Comparison of ENCODE assay signal across 8 mouse cellular contexts in genomic region chr5:128981607-128982006, GRCm38 (mm10). TPM values are rescaled to one million over a fixed set of nuclear protein-coding genes. Genes with fewer than 3 reads are reported as not detected.
DNase-seq lines count a peak whose midpoint lies in the region; ATAC-seq and TF ChIP-seq lines count a peak whose summit lies in the region.

No protein-coding gene starts in this region.

- no peak overlapping the region for H3K27ac ChIP-seq in layer of hippocampus, adult 2 months
- no peak overlapping the region for H3K27ac ChIP-seq in forebrain, embryonic 14.5 days (ENCODE audit: low read depth, low read length)
- H3K27ac ChIP-seq in hindbrain, embryonic 16.5 days (ENCODE audit: low read depth, low read length): no peak overlapping the region
- no peak overlapping the region for H3K27ac ChIP-seq in limb, embryonic 11.5 days (replicated peaks; ENCODE audit: low read depth, low read length)
- no peak overlapping the region for H3K27ac ChIP-seq in midbrain, embryonic 13.5 days

- ATAC-seq in forebrain, embryonic 14.5 days: peak; percentile 63
- peak; percentile 86 for ATAC-seq in hindbrain, embryonic 16.5 days
- ATAC-seq in limb, embryonic 11.5 days (ENCODE audit: insufficient number of reproducible peaks, low FRiP score, low TSS enrichment, low read depth): peak; percentile 73
- ATAC-seq in midbrain, embryonic 13.5 days: peak; percentile 80

- H3K4me2 ChIP-seq in forebrain, embryonic 14.5 days (ENCODE audit: low read length): no peak overlapping the region
- H3K4me2 ChIP-seq in hindbrain, embryonic 16.5 days (ENCODE audit: low read length): no peak overlapping the region
- no peak overlapping the region for H3K4me2 ChIP-seq in limb, embryonic 11.5 days (ENCODE audit: low read depth, severe bottlenecking)
- H3K4me2 ChIP-seq in midbrain, embryonic 13.5 days (replicated peaks): no peak overlapping the region

- peaks cover 12% of the 10 kb centered on the region for H3K36me3 ChIP-seq in forebrain, embryonic 14.5 days (ENCODE audit: control insufficient read depth, insufficient read depth, low read length)
- 0 out of 2 replicates have a peak, but pooled peaks cover 2% of the 10 kb centered on the region for H3K36me3 ChIP-seq in hindbrain, embryonic 16.5 days (ENCODE audit: control insufficient read depth, insufficient read depth, low read length)
- peaks cover 2% of the 10 kb centered on the region; the same call in 1 of the 2 replicates for H3K36me3 ChIP-seq in limb, embryonic 11.5 days (ENCODE audit: control insufficient read depth, insufficient read depth, low read length)
- H3K36me3 ChIP-seq in midbrain, embryonic 13.5 days: peaks cover 21% of the 10 kb centered on the region
- H3K36me3 ChIP-seq in splenic B cell, adult 2 months (ENCODE audit: control insufficient read depth, insufficient read depth, low read length, poor library complexity, severe bottlenecking): no peaks in the 10 kb centered on the region

- TF ChIP-seq CTCF in layer of hippocampus, adult 2 months (conservative IDR thresholded peaks at IDR 0.05): peak; percentile 86

- no peaks in the 10 kb centered on the region for H3K27me3 ChIP-seq in forebrain, embryonic 14.5 days (replicated peaks; ENCODE audit: control insufficient read depth, insufficient read depth, low read length)
- H3K27me3 ChIP-seq in hindbrain, embryonic 16.5 days (replicated peaks; ENCODE audit: control insufficient read depth, insufficient read depth, low read length): no peaks in the 10 kb centered on the region
- H3K27me3 ChIP-seq in limb, embryonic 11.5 days (ENCODE audit: control insufficient read depth, insufficient read depth, low read length): no peaks in the 10 kb centered on the region
- H3K27me3 ChIP-seq in midbrain, embryonic 13.5 days: no peaks in the 10 kb centered on the region
- no peaks in the 10 kb centered on the region for H3K27me3 ChIP-seq in splenic B cell, adult 2 months (ENCODE audit: control insufficient read depth, insufficient read depth, low read length, poor library complexity, severe bottlenecking)

- WGBS in forebrain, embryonic 14.5 days: 21% methylated on average over 12 of the region's 12 CpGs
- 27% methylated on average over 12 of the region's 12 CpGs for WGBS in hindbrain, embryonic 16.5 days
- WGBS in limb, embryonic 11.5 days: 27% methylated on average over 12 of the region's 12 CpGs
- 26% methylated on average over 12 of the region's 12 CpGs for WGBS in midbrain, embryonic 13.5 days

- no peak overlapping the region for H3K4me3 ChIP-seq in layer of hippocampus, adult 2 months
- no peak overlapping the region for H3K4me3 ChIP-seq in forebrain, embryonic 14.5 days (ENCODE audit: low read depth, low read length)
- no peak overlapping the region for H3K4me3 ChIP-seq in hindbrain, embryonic 16.5 days (ENCODE audit: low read length)
- H3K4me3 ChIP-seq in limb, embryonic 11.5 days (ENCODE audit: low read depth, low read length): no peak overlapping the region
- no peak overlapping the region for H3K4me3 ChIP-seq in midbrain, embryonic 13.5 days (replicated peaks)

- no peaks in the 10 kb centered on the region for H3K9me3 ChIP-seq in forebrain, embryonic 14.5 days (replicated peaks; ENCODE audit: control insufficient read depth, low read length)
- H3K9me3 ChIP-seq in hindbrain, embryonic 16.5 days (ENCODE audit: control insufficient read depth, low read length): no peaks in the 10 kb centered on the region
- no peaks in the 10 kb centered on the region for H3K9me3 ChIP-seq in limb, embryonic 11.5 days (ENCODE audit: control insufficient read depth, low read length)
- no peaks in the 10 kb centered on the region for H3K9me3 ChIP-seq in midbrain, embryonic 13.5 days

- peak in 1 of 2 experiments; percentile 77 for DNase-seq in layer of hippocampus, adult 2 months (ENCODE audit: low spot score in 2 of 2)
- no peak for DNase-seq in layer of hippocampus, adult 9-10 months (ENCODE audit: low spot score)
- DNase-seq in cerebellum, adult 18-20 months: peak; percentile 76 to 80
- DNase-seq in forebrain, embryonic 14.5 days (ENCODE audit: low spot score): peak; percentile 65
- DNase-seq in limb, embryonic 11.5 days (ENCODE audit: low spot score): peak; percentile 85
- peak; percentile 81 for DNase-seq in splenic B cell, adult 2 months (ENCODE audit: low read depth, low spot score)

- no peak overlapping the region for H3K9ac ChIP-seq in forebrain, embryonic 14.5 days (ENCODE audit: low read length)
- H3K9ac ChIP-seq in hindbrain, embryonic 16.5 days (ENCODE audit: low read depth, low read length): no peak overlapping the region
- H3K9ac ChIP-seq in limb, embryonic 11.5 days (ENCODE audit: low read length): no peak overlapping the region
- H3K9ac ChIP-seq in midbrain, embryonic 13.5 days (replicated peaks): no peak overlapping the region

- no peaks in the 10 kb centered on the region for H3K4me1 ChIP-seq in forebrain, embryonic 14.5 days (ENCODE audit: control insufficient read depth, insufficient read depth, low read length)
- no peaks in the 10 kb centered on the region for H3K4me1 ChIP-seq in hindbrain, embryonic 16.5 days (ENCODE audit: control insufficient read depth, insufficient read depth, low read depth, low read length)
- no peaks in the 10 kb centered on the region for H3K4me1 ChIP-seq in limb, embryonic 11.5 days (ENCODE audit: control insufficient read depth, insufficient read depth, low read length)
- 0 out of 2 replicates have a peak, but pooled peaks cover 3% of the 10 kb centered on the region for H3K4me1 ChIP-seq in midbrain, embryonic 13.5 days (replicated peaks)

RNA-seq across cellular contexts. Expression of gene Stx2, which starts 26.8 kb away (rescaled TPM):
- total RNA-seq in layer of hippocampus, adult 2 months (2021): 10 to 100 TPM; 30.9 to 31.8 TPM
- 13.9 and 16.9 TPM in 2 replicates for polyA plus RNA-seq in forebrain, embryonic 14.5 days (2014; fragmentation: Nextera tagmentation; extraction: Ambion mirVana)
- 16.1 and 17.5 TPM in 2 replicates for polyA plus RNA-seq in hindbrain, embryonic 16.5 days (2015; fragmentation: Nextera tagmentation; extraction: Ambion mirVana)
- 27.3 and 31.1 TPM in 2 replicates for polyA plus RNA-seq in limb, embryonic 11.5 days (2014; fragmentation: Nextera tagmentation; extraction: Ambion mirVana)
- polyA plus RNA-seq in midbrain, embryonic 13.5 days (2015; fragmentation: Nextera tagmentation; extraction: Ambion mirVana): 15.5 and 17.0 TPM in 2 replicates

RNA-seq across cellular contexts. Expression of gene Rimbp2, which starts 28.3 kb away (rescaled TPM):
- 100 to 1,000 TPM; 126 to 139 TPM for total RNA-seq in layer of hippocampus, adult 2 months (2021)
- 2.2 and 3.4 TPM in 2 replicates for polyA plus RNA-seq in forebrain, embryonic 14.5 days (2014; fragmentation: Nextera tagmentation; extraction: Ambion mirVana)
- 4.7 and 6.4 TPM in 2 replicates for polyA plus RNA-seq in hindbrain, embryonic 16.5 days (2015; fragmentation: Nextera tagmentation; extraction: Ambion mirVana)
- 0.09 and 0.11 TPM in 2 replicates for polyA plus RNA-seq in limb, embryonic 11.5 days (2014; fragmentation: Nextera tagmentation; extraction: Ambion mirVana)
- 3.0 and 3.5 TPM in 2 replicates for polyA plus RNA-seq in midbrain, embryonic 13.5 days (2015; fragmentation: Nextera tagmentation; extraction: Ambion mirVana)

RNA-seq across cellular contexts. Expression of gene Ran, which starts 38.3 kb away (rescaled TPM):
- total RNA-seq in layer of hippocampus, adult 2 months (2021): 100 to 1,000 TPM; 160 to 167 TPM
- 595 and 632 TPM in 2 replicates for polyA plus RNA-seq in forebrain, embryonic 14.5 days (2014; fragmentation: Nextera tagmentation; extraction: Ambion mirVana)
- 326 and 333 TPM in 2 replicates for polyA plus RNA-seq in hindbrain, embryonic 16.5 days (2015; fragmentation: Nextera tagmentation; extraction: Ambion mirVana)
- 910 TPM in 2 replicates for polyA plus RNA-seq in limb, embryonic 11.5 days (2014; fragmentation: Nextera tagmentation; extraction: Ambion mirVana)
- polyA plus RNA-seq in midbrain, embryonic 13.5 days (2015; fragmentation: Nextera tagmentation; extraction: Ambion mirVana): 529 and 559 TPM in 2 replicates
